Mouse (Mus musculus) bone marrow, adult 2 months (tissue): ENCODE measurements around the gene Alk.

ENCODE experiments used
- CTCF ChIP-seq: fragments of 200-500 bp; IDR thresholded peaks from 2 replicates; pipeline ENCODE4 v1.5.1; 2011; ENCODE audit warnings: low read length, control low read depth; ENCODE audit not compliant: control insufficient read depth, insufficient read depth
- POLR2A ChIP-seq: fragments of 200-500 bp; IDR thresholded peaks from 2 replicates; pipeline ENCODE4 v1.6.1; 2011; ENCODE audit warnings: low read depth, mild to moderate bottlenecking, control low read depth, low read length, borderline replicate concordance; ENCODE audit not compliant: control insufficient read depth

GRCm38 (mm10) chr17:72652801-72653200, 48.4 kb upstream of the Alk start:
- TF ChIP-seq CTCF (no peak), POLR2A (no peak)
